Mouse (Mus musculus) spleen, adult 2 months (tissue): Measurements from ENCODE around the gene Gskip.

Source experiments
- CTCF ChIP-seq: fragments of 200-500 bp; IDR thresholded peaks from 2 replicates; pipeline ENCODE4 v1.5.1; 2011; ENCODE audit warnings: mild to moderate bottlenecking, inconsistent platforms; ENCODE audit not compliant: insufficient read depth, insufficient read length, insufficient replicate concordance; ENCODE audit errors: extremely low read depth
- POLR2A ChIP-seq: fragments of 200-500 bp; IDR thresholded peaks from 2 replicates; pipeline ENCODE4 v1.6.1; 2011; ENCODE audit warnings: low read depth, low read length, inconsistent platforms

DNA sequence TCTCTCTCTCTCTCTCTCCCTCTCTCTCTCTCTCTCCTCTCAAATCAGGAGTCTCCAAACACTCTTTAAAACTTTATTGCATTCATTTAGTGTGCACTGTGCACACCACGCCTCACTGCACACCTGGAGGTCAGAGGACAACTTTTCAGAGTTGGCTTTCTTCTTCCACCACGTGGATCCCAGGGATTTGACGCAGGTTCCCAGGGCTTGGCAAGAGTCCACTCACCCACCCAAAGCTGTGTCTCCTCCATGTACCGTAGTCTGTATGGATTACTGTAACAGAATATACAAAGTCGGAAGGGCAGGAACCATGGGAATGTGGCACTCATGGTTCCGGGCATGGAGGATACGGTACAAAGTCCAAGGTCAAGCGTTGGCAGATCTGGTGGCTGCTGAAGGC lies 55.0 kb downstream of the Gskip start:
- no peak for TF ChIP-seq CTCF
- TF ChIP-seq POLR2A = no peak
